Mouse (Mus musculus) skeletal muscle tissue, adult 2 months (tissue): ENCODE results near the gene Paqr6.
A peak's percentile ranks its signal among the peaks of the same experiment; 100 is the strongest.

Experiments used
- DNase-seq: peaks from one replicate; pipeline ENCODE4 v3.0.0-alpha.2; 2012; ENCODE audit warnings: low read depth, low spot score

Gene Paqr6

DNA sequence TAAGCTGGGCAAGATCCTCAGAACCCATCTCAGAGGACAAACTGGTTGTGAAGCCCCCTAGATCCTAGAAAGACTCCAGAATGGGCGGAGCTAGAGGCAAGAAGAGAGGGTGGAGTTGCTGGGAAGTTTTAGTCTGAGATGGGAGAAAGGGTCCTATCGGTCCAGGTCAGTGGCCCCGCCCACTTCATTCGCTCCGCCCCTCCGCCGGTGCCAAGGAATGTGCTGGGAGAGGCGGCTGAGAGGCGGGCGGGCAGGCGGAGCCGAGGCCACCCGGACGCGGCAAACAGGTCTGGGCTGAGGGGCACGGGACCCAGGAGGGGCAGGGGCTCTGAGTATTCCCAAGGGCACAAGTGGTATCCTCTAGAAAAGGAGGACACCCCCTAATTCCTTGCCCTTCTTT is at the start of gene Paqr6:
Paqr6 (plus strand) TSS at position 248 of the 400 bp plus-strand sequence.
- DNase-seq: no peak

DNA sequence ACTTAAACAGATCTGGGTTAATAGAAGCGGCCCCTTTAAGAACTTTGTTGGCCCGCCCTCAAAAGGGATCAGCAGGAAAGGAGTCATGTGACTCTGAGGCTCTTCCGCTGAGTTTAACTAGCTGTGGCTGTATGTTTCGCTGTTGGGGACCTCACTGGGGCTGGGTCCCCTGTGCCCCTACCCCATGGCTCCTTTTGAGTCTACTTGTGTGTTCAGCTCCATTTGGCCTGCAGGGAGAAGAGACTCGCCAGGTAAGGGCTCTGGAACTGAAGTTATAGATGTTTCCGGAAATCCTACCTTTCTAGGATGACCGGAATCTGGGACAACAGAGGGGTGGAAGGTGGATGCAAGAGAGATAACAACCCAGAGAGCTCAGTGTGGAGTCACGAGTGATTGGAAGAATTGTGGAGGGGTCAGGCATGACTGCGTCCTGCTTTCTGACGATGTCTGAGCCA is 39.4 kb upstream of the Paqr6 start, which contains the start of gene Glmp:
Glmp (plus strand) TSS at position 73 of the 455 bp plus-strand sequence.
- DNase-seq: peak; percentile 65

DNA sequence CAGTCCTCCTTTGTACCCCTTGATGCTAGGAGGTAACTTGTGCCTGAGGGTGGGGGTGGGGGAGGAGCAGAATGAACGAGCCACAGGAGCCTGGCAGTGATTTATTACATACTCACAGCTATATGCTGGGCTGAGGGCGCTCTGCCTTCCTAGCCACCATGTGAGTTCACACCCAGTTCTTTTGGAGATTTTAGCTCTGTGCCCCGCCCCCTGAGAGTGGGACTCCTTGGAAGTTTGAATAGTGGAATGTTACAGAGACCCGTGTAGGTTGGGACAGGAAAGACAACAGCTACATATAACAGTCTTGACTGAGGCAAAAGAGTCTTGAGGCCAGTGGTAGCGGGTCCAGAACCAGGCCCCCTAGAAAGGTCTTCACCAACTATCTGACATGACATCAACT is 35.4 kb upstream of the Paqr6 start:
- DNase-seq: no peak

DNA sequence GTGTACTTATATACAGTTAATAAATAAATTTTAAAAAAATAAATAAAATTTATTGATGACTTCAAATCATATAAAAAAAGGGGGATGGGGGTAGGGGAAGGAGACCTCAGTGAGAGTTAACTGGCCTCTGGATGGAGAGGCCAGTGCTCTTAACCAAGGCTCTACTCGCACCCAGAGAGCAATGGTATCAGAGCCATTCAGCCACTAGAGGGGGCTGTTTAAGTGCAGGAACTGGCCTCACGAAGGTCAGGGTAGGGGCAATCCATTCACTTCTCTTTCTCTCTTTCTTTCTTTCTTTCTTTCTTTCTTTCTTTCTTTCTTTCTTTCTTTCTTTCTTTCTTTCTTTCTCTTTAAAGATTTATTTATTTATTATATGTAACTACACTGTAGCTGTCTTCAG is 33.1 kb upstream of the Paqr6 start:
- DNase-seq: no peak

DNA sequence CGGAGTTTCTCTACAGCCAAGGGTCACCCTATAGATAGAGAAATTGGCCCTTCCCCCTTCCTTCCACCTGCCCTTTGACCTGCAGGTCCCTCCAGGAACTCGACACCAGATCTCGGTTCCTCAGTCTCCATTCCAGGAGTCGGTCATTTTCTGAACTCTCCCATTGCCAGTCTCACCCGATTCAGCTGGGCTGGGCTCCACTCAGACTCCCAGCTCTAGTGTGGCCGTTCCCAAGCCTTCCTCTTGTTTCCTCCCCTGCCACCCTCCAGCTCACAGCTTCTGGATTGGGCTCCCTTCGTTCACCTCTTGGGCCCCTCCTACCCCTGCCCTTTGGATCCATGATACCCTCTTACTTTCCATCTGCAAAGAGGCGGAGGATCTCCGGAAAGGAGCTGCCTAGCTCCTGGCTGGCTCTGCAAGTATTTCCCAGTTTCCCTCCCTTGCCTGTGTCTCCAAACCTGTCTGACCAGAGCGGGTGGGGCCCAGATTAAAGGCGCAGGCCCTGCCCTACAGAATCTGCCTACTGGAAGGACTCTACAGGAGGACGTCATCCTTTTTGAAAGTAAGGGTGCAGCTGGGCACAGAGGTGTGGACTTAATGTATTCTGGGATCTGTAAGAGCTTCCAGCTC is 30.2 kb upstream of the Paqr6 start:
- DNase-seq: no peak

DNA sequence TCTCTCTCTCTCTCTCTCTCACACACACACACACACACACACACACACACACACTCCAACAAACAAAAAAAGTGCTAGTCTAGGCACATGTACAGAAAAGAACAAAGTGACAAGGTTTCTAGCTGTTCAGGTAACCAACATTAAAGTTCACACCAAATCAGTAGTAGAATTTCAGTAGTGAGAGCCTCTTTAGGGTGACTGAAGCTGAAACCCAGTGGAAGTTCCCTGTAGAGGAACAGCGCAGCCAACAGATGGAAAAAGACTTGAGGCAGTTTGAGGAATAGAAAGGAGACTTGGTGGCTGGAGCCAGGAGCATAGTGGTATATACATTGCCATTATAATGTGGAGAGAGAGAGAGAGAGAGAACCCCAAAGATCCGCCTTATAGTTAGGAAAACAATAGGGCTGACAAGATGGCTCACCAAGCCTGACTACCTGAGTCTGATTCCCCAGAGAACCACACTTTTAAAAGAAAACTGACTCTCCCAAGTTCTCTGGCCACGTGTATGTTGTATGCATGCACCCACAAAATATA is 29.4 kb upstream of the Paqr6 start:
- DNase-seq: no peak

DNA sequence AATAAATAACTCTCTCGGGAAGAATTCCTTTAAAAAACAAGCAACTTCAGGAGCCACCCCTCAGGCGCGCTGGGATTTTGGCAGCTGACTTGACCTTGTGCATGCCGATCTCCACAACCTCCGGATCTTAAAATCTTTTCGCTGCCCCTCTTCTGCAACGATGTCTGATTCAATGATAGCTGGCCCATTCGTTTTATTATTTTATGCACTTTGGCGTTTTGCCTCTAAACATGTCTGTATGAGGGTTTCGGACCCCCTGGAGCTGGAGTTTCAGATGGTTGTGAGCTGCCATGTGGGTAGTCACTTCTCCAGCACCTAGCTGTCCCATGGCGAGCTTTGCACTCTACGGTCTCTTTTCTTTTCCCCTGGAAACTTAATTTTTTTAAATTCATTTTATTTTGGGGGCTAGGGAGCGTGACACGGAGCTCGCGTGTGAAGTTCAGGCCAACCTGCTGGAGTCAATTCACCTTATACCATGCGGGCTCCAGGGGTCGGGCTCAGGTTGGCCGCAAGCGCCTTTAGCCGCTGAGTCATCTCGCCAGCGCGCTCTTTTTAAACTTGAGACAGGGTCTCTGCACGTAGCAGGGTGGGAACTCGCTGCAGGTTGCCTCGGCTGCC is 28.8 kb upstream of the Paqr6 start:
- DNase-seq: peak; percentile 15

DNA sequence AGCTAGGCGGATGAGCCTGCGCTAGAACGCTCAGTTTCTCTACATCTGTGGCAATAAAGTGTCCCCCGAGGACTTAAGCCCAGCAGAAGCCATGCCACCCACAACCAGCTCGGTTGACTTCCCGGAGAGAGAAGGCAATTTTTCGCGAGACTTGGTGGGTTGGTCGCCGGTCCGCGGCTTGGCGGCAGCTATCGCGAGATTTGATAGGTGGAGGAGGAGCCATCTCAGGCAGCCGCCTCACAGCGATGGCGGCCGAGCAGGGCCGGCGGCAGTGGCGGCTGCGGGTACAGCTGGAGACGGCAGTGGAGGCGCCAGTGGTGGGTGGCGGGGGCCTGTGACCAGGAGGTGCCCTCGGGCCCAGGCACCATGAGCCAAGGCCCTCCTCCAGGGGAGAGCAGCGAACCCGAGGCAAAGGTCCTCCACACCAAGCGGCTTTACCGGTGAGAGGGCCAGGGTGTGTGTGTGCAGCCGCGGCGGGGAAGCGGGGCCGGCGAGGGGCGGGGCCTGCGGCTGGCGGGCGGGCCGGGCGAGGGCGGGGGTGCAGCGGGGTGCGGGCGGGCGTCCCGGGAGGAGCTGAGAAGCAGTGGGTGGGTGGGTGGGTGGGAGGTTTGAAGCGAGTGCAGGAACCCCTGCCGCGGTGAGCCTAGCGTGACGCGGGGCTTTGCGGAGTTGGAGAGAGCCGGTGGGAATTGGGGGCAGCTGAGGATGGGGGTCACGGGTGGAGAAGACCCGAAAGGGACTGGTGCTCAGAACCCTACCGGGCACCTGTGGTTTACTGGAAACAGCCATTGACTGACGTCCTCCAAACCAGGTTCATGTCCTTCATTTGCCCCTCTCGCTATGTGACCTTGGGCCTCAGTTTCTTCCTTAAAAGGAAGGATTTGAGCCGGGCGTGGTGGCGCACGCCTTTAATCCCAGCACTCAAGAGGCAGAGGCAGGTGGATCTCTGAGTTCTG is 28.0 kb upstream of the Paqr6 start, which contains the start of the genes Tmem79 and Smg5:
Tmem79 (minus strand) TSS at position 91 of the 956 bp plus-strand sequence.
Smg5 (plus strand) TSS at position 203 of the 956 bp plus-strand sequence.
- DNase-seq: peak; percentile 98

DNA sequence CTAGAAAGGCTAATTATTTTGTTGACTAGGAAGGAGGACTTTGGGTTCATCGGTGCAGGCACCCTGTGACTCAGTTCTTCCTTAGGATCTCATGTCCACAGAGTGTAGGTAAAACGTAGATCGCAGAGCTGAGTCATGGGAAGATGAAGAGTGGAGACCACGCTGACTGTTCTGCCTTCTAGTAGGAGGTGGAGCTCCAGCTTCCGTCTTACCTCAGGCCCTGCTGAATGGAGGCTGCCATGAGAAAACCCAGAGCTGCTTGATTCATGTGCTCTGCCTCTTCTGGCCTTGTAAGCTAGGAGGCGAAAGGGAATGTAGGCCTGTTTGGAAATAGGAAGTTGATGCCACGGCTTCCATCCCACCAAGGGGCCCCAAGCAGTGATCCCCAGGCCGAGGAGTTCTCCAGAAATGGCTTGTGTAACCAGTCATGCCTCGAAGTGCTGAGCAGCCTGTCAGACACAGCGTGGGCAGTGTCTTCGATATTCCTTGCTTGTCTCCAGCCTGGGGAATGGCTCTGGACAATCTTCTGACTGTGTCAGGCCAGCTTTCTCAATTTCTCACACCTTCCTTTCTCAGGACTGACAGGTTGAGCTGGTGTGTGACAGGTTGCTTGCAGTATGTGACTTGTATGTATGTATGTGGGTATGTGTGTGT is 26.9 kb upstream of the Paqr6 start:
- no peak for DNase-seq

DNA sequence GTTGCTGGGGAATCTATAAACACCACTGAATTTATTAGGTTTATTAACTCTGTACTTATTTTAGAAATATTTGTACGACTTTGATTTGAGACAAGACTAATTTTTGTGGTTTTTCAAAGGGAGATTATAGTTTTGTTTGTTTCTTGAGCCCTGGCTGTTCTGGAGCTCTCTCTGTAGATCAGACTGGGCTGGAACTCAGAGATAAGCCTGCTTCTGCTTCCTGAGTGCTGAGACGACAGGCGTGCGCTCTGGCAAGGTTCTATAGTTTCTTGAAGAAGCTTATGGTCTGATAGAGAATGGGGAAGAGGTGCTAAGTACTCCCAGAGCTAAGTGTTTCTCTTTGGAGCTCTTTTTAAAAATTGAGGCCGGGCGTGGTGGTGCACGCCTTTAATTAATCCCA is 26.1 kb upstream of the Paqr6 start:
- DNase-seq: no peak

DNA sequence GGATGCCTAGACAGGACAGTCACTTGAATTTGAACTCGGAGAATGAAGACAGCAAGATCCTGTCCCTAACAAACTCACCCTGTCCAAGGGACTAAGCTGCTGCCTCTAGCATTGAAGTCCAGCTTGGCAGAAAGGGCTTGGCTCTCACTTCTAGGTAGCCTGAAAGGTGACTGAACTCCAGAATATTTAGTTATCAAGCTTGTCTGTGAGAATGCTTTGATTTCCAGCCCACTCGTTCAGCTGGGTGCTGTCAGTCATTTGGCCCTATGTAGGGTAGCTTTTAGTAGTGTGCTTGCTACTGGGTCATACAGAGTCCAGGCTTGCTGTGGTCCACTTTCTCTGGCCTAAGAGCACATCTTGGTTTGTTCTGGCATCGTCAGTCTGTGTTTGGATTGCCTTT is 25.4 kb upstream of the Paqr6 start:
- DNase-seq: peak; percentile 28

DNA sequence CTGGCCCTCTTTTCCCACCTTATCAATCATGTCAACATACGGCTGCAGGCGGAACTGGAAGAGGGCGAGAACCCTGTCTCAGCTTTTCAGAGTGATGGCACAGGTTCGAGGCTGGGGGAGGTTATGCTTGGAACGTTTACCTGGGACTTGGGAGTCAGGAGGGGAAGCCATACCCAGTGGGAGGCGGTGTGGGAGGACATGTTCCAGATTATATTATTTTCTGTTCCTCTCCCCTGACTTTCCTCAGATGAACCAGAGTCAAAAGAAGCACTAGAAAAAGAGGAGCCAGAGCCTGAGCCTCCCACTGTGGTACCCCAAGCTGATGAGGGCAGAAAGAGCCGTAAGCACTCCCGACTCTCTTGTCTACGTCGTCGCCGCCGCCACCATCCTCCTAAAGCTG is 13.7 kb upstream of the Paqr6 start:
- DNase-seq: no peak

DNA sequence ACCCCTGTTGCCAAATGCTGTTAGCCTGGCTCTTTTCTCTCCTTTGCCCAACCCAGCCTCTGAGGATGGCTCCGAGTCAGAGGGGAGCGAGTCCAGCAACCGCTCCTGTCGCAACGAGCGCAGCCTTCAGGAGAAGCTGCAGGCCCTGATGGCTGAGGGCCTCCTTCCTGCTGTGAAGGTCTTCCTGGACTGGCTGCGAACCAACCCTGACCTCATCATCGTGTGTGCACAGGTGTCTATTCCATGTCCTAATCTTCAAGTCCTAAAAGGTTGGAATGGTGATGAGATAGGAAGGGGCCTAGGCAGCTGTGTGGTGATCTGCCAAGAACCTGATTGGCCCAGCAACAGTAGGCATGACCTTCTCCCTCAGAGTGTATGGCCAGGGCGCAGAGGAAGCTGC is 11.5 kb upstream of the Paqr6 start:
- no peak for DNase-seq

DNA sequence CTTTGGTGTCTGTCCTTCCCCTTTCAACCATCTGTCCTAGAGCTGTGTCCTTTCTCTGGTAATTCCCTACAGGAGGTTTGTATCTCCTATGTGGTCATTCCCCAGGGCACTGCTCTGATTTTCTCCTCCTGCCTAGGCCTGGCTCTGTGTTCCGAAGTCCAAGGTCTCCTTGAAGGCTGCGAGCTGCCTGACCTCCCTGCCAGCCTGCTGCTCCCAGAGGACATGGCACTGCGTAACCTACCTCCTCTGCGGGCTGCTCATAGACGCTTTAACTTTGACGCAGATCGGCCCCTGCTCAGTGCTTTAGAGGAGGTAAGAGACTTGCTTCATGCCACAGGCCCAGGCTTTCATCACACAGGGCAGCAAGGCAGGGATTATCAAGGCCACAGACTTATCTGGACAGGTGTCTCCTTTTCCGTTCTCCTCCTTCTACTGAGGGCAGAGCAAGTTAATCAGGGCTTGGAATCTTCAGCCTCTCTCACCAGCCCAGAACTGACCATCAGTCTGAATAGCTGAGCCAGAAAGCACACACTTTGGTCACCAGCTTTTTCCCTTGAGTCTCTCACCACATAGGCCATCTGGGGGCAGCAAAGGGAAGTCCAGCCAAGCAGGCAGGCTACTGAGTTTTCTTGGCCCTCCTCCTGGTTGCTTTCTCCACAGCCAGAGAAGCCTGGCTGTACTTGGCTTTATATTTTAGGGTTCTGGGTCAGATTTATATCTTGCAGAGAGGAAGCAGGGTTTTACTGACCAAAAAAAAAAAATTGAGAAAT is 9.8 kb upstream of the Paqr6 start:
- DNase-seq: peak; percentile 25

DNA sequence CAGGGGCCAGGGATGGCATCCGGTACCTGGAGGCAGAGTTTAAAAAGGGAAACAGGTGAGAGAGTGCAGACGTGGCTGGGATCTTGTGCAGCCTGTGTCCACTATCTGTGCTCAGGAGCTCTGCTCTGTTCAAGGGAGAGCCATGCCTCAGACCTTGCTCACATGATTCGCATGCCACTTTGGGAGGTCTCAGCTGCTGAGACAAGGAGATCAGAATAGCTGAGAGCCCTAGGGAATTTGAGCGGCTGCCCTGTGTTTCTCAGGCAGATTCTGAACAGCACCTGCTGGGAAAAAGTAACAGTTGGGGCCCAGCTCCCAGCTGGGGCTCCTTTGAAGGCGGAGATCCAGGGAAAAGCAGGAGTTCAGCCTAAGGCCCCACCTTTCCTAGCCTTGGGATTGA is 4.8 kb upstream of the Paqr6 start:
- no peak for DNase-seq

DNA sequence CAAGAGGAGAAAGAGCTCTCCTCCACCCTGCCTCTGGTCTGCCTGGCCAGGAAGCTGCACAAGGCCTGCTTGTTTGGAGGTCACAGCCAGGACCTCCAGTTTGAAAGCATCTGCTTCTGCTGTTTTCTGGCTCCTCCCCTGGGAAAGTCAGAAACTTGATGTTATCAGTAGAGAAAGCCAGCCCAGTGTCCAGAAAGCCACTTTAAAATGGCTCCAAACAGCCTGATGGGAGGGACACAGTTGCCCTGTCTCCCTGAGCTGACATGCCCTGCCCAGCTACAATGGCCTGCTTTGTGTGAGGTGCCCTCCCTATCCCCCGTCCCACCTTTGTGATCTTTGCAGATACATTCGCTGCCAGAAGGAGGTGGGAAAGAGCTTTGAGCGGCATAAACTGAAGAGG is 4.4 kb upstream of the Paqr6 start:
- DNase-seq: no peak

DNA sequence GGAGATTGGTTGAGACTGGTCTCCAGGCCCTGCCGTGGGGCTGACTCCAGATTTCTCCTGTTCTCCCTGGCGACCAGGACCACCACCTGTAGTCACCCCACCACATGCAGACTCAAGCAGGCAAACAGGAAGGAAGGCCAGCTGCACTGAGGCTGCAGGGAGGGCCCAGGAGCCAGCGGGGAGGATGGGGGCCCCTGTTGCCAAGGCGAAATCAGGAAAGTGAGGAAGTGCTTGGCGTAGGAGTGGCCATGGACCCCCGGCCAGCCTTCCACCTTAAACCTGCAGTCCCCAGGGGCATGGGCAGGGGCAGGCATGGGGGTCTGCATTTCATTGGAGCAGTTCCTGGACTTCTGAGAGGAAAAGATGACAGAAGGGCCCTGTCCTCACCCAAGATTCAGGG is 3.3 kb upstream of the Paqr6 start:
- DNase-seq: no peak

DNA sequence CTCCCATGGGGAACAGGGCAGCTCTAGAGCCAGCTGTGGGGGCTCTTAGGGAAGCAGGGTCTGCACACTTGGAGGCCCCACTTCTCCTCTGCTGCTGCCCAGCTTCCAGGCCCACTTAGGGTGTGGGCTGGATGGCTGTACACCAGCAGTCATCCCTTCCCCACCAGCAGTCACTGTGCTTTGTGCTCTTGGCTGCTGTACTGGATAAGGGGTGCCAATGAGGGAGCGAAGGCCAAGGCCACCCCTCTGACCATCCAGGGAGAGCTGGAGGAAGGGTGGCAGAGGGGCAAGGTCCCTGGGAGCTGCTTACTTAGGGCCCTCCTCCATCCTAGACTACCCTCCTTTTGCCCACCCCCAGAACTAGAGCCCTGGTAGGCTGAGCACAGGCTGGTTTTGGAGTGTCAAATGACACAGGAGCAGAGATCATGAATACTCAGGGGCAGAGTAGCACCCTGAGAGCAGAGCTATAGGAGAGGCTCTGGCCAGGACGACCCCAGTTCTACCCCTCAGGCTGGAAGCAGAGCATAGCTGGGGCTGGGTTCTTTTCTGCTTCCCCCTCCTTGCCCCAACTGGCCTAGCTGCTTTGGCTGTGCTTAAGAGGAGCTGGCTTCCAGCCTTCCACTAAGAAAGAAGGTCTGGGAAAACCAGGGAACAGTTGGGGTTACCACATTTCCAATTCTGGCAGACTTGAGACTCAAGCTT is 2.6 kb upstream of the Paqr6 start:
- DNase-seq: no peak

DNA sequence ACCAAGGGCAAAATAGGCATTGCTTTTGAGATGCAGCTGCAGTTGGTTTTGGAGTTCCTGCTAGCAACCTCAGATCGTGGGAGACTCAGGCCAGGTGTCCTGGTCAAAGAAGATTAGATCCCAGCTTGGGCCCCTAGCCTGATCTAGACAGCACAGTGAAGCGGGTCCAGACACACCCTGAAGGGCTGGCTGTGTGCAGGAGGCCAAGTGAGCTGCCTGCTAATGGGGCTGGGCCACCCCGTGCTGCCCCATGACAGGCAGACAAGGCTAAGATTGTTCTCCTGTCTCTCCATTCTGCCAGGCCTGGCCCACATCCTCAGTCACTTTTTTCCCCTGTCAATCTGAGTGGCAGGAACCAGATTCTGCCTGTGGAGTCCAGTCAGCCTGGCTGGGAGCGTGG is 684 bp upstream of the Paqr6 start:
- no peak for DNase-seq
